Mouse (Mus musculus): ENCODE results near the gene Cacng4. TPM values are rescaled to one million over a fixed set of nuclear protein-coding genes. Genes with fewer than 3 reads are reported as not detected.

Gene Cacng4
- total and polyA plus RNA-seq, 2 experiments from 2014 or later = 58.4 to 112 TPM

DNA sequence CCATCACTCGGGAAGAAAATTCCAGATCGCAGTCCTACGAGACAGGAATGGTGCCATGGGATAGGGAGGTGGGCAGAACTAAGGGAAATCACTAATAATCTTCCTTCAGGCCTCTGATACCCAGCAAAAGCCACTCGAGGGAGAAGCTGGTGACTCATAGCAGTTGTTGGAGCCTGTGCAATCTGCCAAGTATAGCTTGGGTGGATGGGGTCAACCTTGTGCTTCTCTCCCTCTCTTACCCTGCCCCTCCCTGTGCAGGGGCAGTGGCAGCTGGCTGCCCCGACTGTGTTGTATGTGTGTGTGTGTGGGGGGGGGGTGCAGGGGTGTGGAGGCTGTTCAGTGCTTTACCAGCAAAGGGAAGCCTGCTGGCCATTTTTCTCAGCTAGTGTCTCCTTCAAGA, 62.9 kb downstream of the Cacng4 start:
- Histone ChIP-seq H3K27me3 (ENCODE audit: insufficient read depth, low read length) (no peaks in the 10 kb centered on the region), H3K9ac (replicated peaks; ENCODE audit: low read length, poor library complexity, severe bottlenecking) (no peak overlapping the region), H3K4me1 (ENCODE audit: insufficient read depth, low read length) (no peaks in the 10 kb centered on the region), H3K36me3 (ENCODE audit: insufficient read depth, low read length) (peaks cover 32% of the 10 kb centered on the region), H3K27ac (ENCODE audit: low read depth, low read length) (no peak overlapping the region), H3K4me3 (ENCODE audit: low read depth, low read length) (no peak overlapping the region), H3K4me2 (ENCODE audit: low read depth, low read length, poor library complexity, severe bottlenecking) (no peak overlapping the region), H3K9me3 (ENCODE audit: low read length) (no peaks in the 10 kb centered on the region)
- 87% methylated on average over 5 of the region's 5 CpGs for WGBS
- DNase-seq (ENCODE audit: low spot score) = no peak
- TF ChIP-seq CTCF (IDR thresholded peaks at IDR 0.05) = no peak
- no peak for ATAC-seq (ENCODE audit: low FRiP score)

DNA sequence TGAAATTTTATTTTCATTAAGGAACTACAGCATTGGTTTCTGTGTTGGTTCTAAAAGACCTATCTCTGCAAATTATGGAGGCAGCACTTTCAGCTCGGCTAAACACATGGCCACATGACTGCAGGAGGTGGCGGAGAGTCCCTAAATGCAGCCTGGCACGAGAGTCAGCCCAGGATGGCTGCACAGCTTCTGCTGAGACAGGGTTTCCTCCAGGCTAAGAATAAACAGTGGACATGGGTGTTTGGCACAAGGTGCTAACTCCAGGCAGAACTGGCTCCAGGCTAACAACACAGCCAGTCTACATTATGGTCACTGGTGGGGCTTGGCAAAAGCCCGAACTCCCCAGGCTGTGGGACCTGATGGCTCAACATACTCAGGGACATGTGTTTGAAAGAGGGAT, 63.4 kb downstream of the Cacng4 start:
- H3K4me1 ChIP-seq (ENCODE audit: insufficient read depth, low read length) = no peaks in the 10 kb centered on the region
- no peak overlapping the region for H3K4me2 ChIP-seq (ENCODE audit: low read depth, low read length, poor library complexity, severe bottlenecking)
- H3K36me3 ChIP-seq (ENCODE audit: insufficient read depth, low read length) = peaks cover 30% of the 10 kb centered on the region
- H3K4me3 ChIP-seq (ENCODE audit: low read depth, low read length) = no peak overlapping the region
- ATAC-seq (ENCODE audit: low FRiP score) (no peak), DNase-seq (ENCODE audit: low spot score) (peak; percentile 15)
- TF ChIP-seq CTCF (IDR thresholded peaks at IDR 0.05) = no peak
- no peaks in the 10 kb centered on the region for H3K9me3 ChIP-seq (ENCODE audit: low read length)
- no peaks in the 10 kb centered on the region for H3K27me3 ChIP-seq (ENCODE audit: insufficient read depth, low read length)
- no peak overlapping the region for H3K27ac ChIP-seq (ENCODE audit: low read depth, low read length)
- no peak overlapping the region for H3K9ac ChIP-seq (replicated peaks; ENCODE audit: low read length, poor library complexity, severe bottlenecking)
- WGBS = 77% methylated on average over 4 of the region's 4 CpGs

DNA sequence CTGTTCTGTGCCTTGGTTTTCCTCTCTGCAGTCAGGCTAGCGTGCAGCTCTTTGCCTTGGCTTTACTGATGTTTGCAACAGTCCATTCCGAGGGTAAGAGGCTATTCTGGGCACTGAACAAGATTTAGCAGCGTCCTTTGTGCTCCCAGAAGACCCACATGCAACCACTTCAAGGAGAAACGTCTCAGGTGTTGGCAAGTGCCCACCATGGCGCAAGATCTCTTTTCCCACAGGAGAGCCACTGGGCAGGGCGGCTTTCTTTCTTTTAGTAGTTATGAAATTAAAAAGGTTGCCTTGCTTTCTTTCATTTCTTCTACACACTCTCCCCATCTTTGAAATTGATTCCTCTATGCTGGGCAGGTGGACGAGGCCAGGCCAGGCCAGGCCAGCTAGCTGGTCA, 65.2 kb downstream of the Cacng4 start:
- Histone ChIP-seq H3K4me3 (ENCODE audit: low read depth, low read length) (no peak overlapping the region), H3K9me3 (ENCODE audit: low read length) (no peaks in the 10 kb centered on the region), H3K27me3 (ENCODE audit: insufficient read depth, low read length) (no peaks in the 10 kb centered on the region), H3K9ac (replicated peaks; ENCODE audit: low read length, poor library complexity, severe bottlenecking) (no peak overlapping the region), H3K27ac (ENCODE audit: low read depth, low read length) (no peak overlapping the region), H3K36me3 (ENCODE audit: insufficient read depth, low read length) (peaks cover 13% of the 10 kb centered on the region), H3K4me1 (ENCODE audit: insufficient read depth, low read length) (no peaks in the 10 kb centered on the region), H3K4me2 (ENCODE audit: low read depth, low read length, poor library complexity, severe bottlenecking) (no peak overlapping the region)
- DNase-seq (ENCODE audit: low spot score) (no peak), ATAC-seq (ENCODE audit: low FRiP score) (no peak)
- no peak for TF ChIP-seq CTCF (IDR thresholded peaks at IDR 0.05)
- WGBS = 85% methylated on average over 7 of the region's 7 CpGs

DNA sequence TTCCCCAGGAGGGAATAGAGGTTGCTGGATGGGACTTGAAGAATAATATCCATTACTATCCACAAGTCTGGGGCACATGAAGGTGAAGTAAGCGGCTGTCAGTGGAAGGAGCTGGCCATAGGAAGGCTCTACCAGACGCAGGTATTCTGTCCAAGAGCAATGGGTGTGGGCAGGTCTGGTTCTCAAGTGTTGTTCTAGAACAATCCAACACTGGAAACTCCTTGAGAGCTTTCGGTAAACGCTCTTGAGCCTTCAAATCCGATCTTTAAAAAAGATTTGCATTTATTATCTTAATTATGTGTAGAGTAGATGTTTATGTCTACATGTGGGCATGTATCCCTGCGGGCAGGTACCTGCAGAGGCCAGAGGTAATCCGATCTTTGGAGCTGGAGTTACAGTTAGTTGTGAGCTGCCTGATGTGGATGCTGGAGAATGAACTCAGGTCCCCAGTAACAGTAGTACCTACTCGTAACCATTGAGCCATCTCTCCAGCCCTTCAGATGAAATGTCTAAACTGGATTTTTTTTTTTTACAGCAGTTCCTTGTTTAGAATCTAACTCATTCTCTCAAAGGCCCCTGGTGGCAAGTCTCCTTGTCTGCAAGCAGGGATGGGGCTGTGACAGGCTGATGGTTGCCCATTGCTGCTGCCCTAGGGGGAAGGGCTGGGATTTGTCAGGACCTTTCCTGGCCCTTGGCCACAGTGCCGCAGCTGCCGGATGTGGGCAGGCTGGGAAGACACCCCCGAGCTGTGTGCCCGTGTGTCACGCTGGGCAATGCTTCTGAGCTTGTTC, 66.1 kb downstream of the Cacng4 start:
- Histone ChIP-seq H3K4me3 (ENCODE audit: low read depth, low read length) (no peak overlapping the region), H3K9ac (replicated peaks; ENCODE audit: low read length, poor library complexity, severe bottlenecking) (no peak overlapping the region), H3K27ac (ENCODE audit: low read depth, low read length) (no peak overlapping the region), H3K9me3 (ENCODE audit: low read length) (no peaks in the 10 kb centered on the region), H3K4me1 (ENCODE audit: insufficient read depth, low read length) (no peaks in the 10 kb centered on the region), H3K27me3 (ENCODE audit: insufficient read depth, low read length) (no peaks in the 10 kb centered on the region), H3K4me2 (ENCODE audit: low read depth, low read length, poor library complexity, severe bottlenecking) (no peak overlapping the region), H3K36me3 (ENCODE audit: insufficient read depth, low read length) (peaks cover 8% of the 10 kb centered on the region)
- DNase-seq (ENCODE audit: low spot score) (peak; percentile 69), ATAC-seq (ENCODE audit: low FRiP score) (0 out of 2 replicates have a peak, but pooled peaks have one; percentile 50)
- WGBS = 73% methylated on average over 13 of the region's 13 CpGs
- peak; percentile 30 for TF ChIP-seq CTCF (IDR thresholded peaks at IDR 0.05)

DNA sequence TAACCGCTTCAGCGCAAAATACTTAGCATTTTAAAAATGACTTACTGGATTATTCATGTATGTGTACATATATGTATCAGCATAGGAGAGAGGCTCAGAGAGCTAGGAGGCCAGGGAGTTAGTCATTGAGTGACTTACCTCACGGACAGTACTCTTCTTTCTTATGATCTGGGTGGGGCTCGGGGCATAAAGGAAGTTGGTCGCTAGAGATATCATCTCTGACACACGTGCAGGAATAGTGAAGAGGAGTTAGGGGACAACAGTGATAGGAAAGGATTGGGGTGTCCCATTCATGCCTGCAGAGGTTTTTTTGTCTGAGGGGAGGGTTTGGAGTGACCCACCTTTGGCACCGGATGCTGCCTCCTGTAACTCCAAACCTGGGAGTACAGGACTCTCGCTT, 69.8 kb downstream of the Cacng4 start:
- Histone ChIP-seq H3K9me3 (ENCODE audit: low read length) (no peaks in the 10 kb centered on the region), H3K27ac (ENCODE audit: low read depth, low read length) (no peak overlapping the region), H3K4me1 (ENCODE audit: insufficient read depth, low read length) (no peaks in the 10 kb centered on the region), H3K27me3 (ENCODE audit: insufficient read depth, low read length) (no peaks in the 10 kb centered on the region), H3K4me3 (ENCODE audit: low read depth, low read length) (no peak overlapping the region), H3K36me3 (ENCODE audit: insufficient read depth, low read length) (no peaks in the 10 kb centered on the region), H3K9ac (replicated peaks; ENCODE audit: low read length, poor library complexity, severe bottlenecking) (no peak overlapping the region), H3K4me2 (ENCODE audit: low read depth, low read length, poor library complexity, severe bottlenecking) (no peak overlapping the region)
- DNase-seq (ENCODE audit: low spot score) (no peak), ATAC-seq (ENCODE audit: low FRiP score) (no peak)
- 90% methylated on average over 8 of the region's 8 CpGs for WGBS
- TF ChIP-seq CTCF (IDR thresholded peaks at IDR 0.05) = no peak

DNA sequence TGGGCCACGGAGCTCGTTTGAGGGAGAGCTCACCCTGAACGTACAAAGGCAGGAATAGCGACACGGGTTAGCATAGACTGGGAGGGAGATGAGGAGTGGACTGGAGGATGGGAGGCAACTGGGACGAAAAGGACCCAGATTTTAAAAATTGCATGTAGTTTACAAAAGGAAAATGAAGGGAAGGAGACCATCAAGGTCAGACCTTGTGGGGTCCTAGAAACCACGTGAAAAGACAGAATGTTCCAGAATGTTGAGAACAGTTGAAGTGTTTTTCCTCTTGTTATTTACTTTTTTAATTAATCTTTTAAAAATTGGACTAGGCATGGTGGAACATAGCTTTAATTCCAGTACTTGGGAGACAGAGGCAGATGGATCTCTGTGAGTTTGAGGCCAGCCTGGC, 73.3 kb downstream of the Cacng4 start:
- TF ChIP-seq CTCF (IDR thresholded peaks at IDR 0.05) = no peak
- no peaks in the 10 kb centered on the region for H3K9me3 ChIP-seq (ENCODE audit: low read length)
- H3K9ac ChIP-seq (replicated peaks; ENCODE audit: low read length, poor library complexity, severe bottlenecking) = no peak overlapping the region
- ATAC-seq (ENCODE audit: low FRiP score) (no peak), DNase-seq (ENCODE audit: low spot score) (no peak)
- H3K36me3 ChIP-seq (ENCODE audit: insufficient read depth, low read length) = no peaks in the 10 kb centered on the region
- no peaks in the 10 kb centered on the region for H3K27me3 ChIP-seq (ENCODE audit: insufficient read depth, low read length)
- no peak overlapping the region for H3K27ac ChIP-seq (ENCODE audit: low read depth, low read length)
- WGBS = 84% methylated on average over 7 of the region's 7 CpGs
- no peak overlapping the region for H3K4me3 ChIP-seq (ENCODE audit: low read depth, low read length)
- H3K4me1 ChIP-seq (ENCODE audit: insufficient read depth, low read length) = no peaks in the 10 kb centered on the region
- no peak overlapping the region for H3K4me2 ChIP-seq (ENCODE audit: low read depth, low read length, poor library complexity, severe bottlenecking)
